Mouse (Mus musculus) liver, embryonic 14.5 days (tissue): ENCODE measurements at regions not wholly inside any gene's neighbourhood (a gene's known extent, or its start where the extent isn't known, plus 50 kb on each side); places are given as distances from the start of the nearest gene placed in this dataset.

Experiments
- ATAC-seq: fragments of 200-750 bp; cut with Nextera tagmentation; 2 replicates; pipeline ENCODE4 v1.8.0; 2017; ENCODE audit warnings: moderate number of reproducible peaks, mild to moderate bottlenecking, moderate library complexity; ENCODE audit not compliant: insufficient read depth
- DNase-seq, 3 experiments: peaks; one replicate each; pipeline ENCODE4 v3.0.0-alpha.2; 2012 to 2013; ENCODE audit warnings: low read depth in 3 of 3, low spot score in 3 of 3
- H3K27ac ChIP-seq: fragments of 300-500 bp; sonication (generic); 2 replicates; pipeline ENCODE4 v1.5.1; 2014; ENCODE audit warnings: moderate library complexity, mild to moderate bottlenecking, control low read depth, inconsistent platforms
- H3K27me3 ChIP-seq: fragments of 300-500 bp; sonication (generic); 2 replicates; pipeline ENCODE4 v1.6.1; 2014; ENCODE audit warnings: mild to moderate bottlenecking, low read length, moderate library complexity; ENCODE audit not compliant: control insufficient read depth, insufficient read depth
- H3K36me3 ChIP-seq: fragments of 300-500 bp; sonication (generic); replicated peaks from 2 replicates; pipeline ENCODE4 v1.6.1; 2014; ENCODE audit warnings: low read depth; ENCODE audit not compliant: control insufficient read depth, insufficient read depth
- H3K4me1 ChIP-seq, 2 experiments: fragments of 200-500 bp in 1 of 2; fragments of 300-500 bp in 1 of 2; sonication (generic) in 1 of 2; replicated peaks; 2 replicates each; pipeline ENCODE4 v1.6.1; 2012 to 2014; ENCODE audit warnings: antibody characterized with exemption in 1 of 2, inconsistent platforms in 1 of 2, low read length in 1 of 2; ENCODE audit not compliant: control insufficient read depth in 2 of 2, insufficient read depth in 2 of 2
- H3K4me2 ChIP-seq: fragments of 300-500 bp; sonication (generic); 2 replicates; pipeline ENCODE4 v1.6.1; 2014; ENCODE audit warnings: low read depth, mild to moderate bottlenecking, control low read depth, moderate library complexity
- H3K4me3 ChIP-seq, 2 experiments: fragments of 200-500 bp in 1 of 2; fragments of 300-500 bp in 1 of 2; sonication (generic) in 1 of 2; 2 replicates each; pipeline ENCODE4 v1.5.1; 2012 to 2014; ENCODE audit warnings: low read depth in 2 of 2, low read length in 2 of 2, mild to moderate bottlenecking in 2 of 2, control low read depth in 1 of 2, inconsistent platforms in 1 of 2, moderate library complexity in 1 of 2; ENCODE audit not compliant: insufficient read depth in 1 of 2
- H3K9ac ChIP-seq: fragments of 300-500 bp; sonication (generic); replicated peaks from 2 replicates; pipeline ENCODE4 v1.6.1; 2014; ENCODE audit warnings: mild to moderate bottlenecking, control low read depth, moderate library complexity
- H3K9me3 ChIP-seq: fragments of 300-500 bp; sonication (generic); 2 replicates; pipeline ENCODE4 v1.6.1; 2016; ENCODE audit warnings: low read length, mixed read lengths; ENCODE audit not compliant: control insufficient read depth
- CTCF ChIP-seq: IDR thresholded peaks from 2 replicates; pipeline ENCODE4 v1.5.1; 2016; ENCODE audit warnings: antibody characterized with exemption, low read depth, control low read depth
- EP300 ChIP-seq: IDR thresholded peaks from 2 replicates; pipeline ENCODE4 v1.6.1; 2016; ENCODE audit warnings: antibody characterized with exemption, low read depth
- WGBS: fragments of 180-500 bp; shearing (Covaris S2); extraction: QIAGEN DNeasy Blood & Tissue Kit; methylation state at CpG from one replicate; pipeline ENCODE4 v1.1.7; 2014; ENCODE audit not compliant: insufficient replicate concordance; 5-methylcytosine and 5-hydroxymethylcytosine counted together

- WGBS = 57% methylated on average over 5 of the region's 5 CpGs
- Histone ChIP-seq H3K9me3 (no peaks in the 10 kb centered on the region), H3K27me3 (no peaks in the 10 kb centered on the region), H3K9ac (no peak overlapping the region), H3K36me3 (no peaks in the 10 kb centered on the region), H3K4me2 (no peak overlapping the region), H3K4me3 (no peak overlapping the region), H3K27ac (no peak overlapping the region), H3K4me1 (no peaks in the 10 kb centered on the region)
- no peak for DNase-seq
- ATAC-seq = no peak
- TF ChIP-seq CTCF = no peak
- no peak for TF ChIP-seq EP300
Measured at GRCm38 (mm10) chr15:87325389-87325788, 218.7 kb upstream of the Fam19a5 start.

- no peaks in the 10 kb centered on the region for H3K27me3 ChIP-seq
- ATAC-seq (no peak), DNase-seq (no peak)
- TF ChIP-seq EP300 (no peak), CTCF (no peak)
- H3K4me3 ChIP-seq = no peak overlapping the region
- 57% methylated on average over 6 of the region's 6 CpGs for WGBS
- no peak overlapping the region for H3K4me2 ChIP-seq
- H3K4me1 ChIP-seq = no peaks in the 10 kb centered on the region
- H3K36me3 ChIP-seq = no peaks in the 10 kb centered on the region
- H3K27ac ChIP-seq = no peak overlapping the region
- no peak overlapping the region for H3K9ac ChIP-seq
- H3K9me3 ChIP-seq = no peaks in the 10 kb centered on the region
Measured at GRCm38 (mm10) chr15:87326281-87326680, 217.8 kb upstream of the Fam19a5 start.

- H3K27ac ChIP-seq = no peak overlapping the region
- H3K27me3 ChIP-seq = no peaks in the 10 kb centered on the region
- H3K4me3 ChIP-seq = no peak overlapping the region
- no peaks in the 10 kb centered on the region for H3K36me3 ChIP-seq
- H3K4me2 ChIP-seq = no peak overlapping the region
- TF ChIP-seq CTCF = no peak
- TF ChIP-seq EP300 = no peak
- WGBS = 48% methylated on average over 3 of the region's 3 CpGs
- DNase-seq (no peak), ATAC-seq (no peak)
- no peak overlapping the region for H3K9ac ChIP-seq
- no peaks in the 10 kb centered on the region for H3K4me1 ChIP-seq
- H3K9me3 ChIP-seq = no peaks in the 10 kb centered on the region; the same call in 1 of the 2 replicates
Measured at GRCm38 (mm10) chr15:87332441-87332840, 211.7 kb upstream of the Fam19a5 start.

GRCm38 (mm10) chr15:87333527-87333926 is 210.6 kb upstream of the Fam19a5 start:
- Histone ChIP-seq H3K4me1 (no peaks in the 10 kb centered on the region), H3K27ac (no peak overlapping the region), H3K4me3 (no peak overlapping the region), H3K36me3 (no peaks in the 10 kb centered on the region), H3K9ac (no peak overlapping the region), H3K9me3 (no peaks in the 10 kb centered on the region; the same call in 1 of the 2 replicates), H3K4me2 (no peak overlapping the region), H3K27me3 (no peaks in the 10 kb centered on the region)
- WGBS = 65% methylated on average over 4 of the region's 4 CpGs
- DNase-seq = no peak
- no peak for TF ChIP-seq EP300
- ATAC-seq = no peak

GRCm38 (mm10) chr15:87334430-87334829 is 209.7 kb upstream of the Fam19a5 start:
- Histone ChIP-seq H3K27me3 (no peaks in the 10 kb centered on the region), H3K4me3 (no peak overlapping the region), H3K36me3 (no peaks in the 10 kb centered on the region), H3K4me2 (no peak overlapping the region), H3K9me3 (no peaks in the 10 kb centered on the region; the same call in 1 of the 2 replicates), H3K4me1 (no peaks in the 10 kb centered on the region), H3K27ac (no peak overlapping the region), H3K9ac (no peak overlapping the region)
- no peak for DNase-seq
- 0 out of 2 replicates have a peak, but pooled peaks have one; percentile 27 for TF ChIP-seq CTCF
- no peak for TF ChIP-seq EP300
- WGBS = 45% methylated on average over 4 of the region's 4 CpGs
- ATAC-seq = no peak

- ATAC-seq (no peak), DNase-seq (no peak)
- 61% methylated on average over 4 of the region's 4 CpGs for WGBS
- no peaks in the 10 kb centered on the region for H3K27me3 ChIP-seq
- H3K27ac ChIP-seq = no peak overlapping the region
- no peak overlapping the region for H3K9ac ChIP-seq
- H3K4me3 ChIP-seq = no peak overlapping the region
- no peak overlapping the region for H3K4me2 ChIP-seq
- TF ChIP-seq EP300 (no peak), CTCF (no peak)
- no peaks in the 10 kb centered on the region for H3K4me1 ChIP-seq
- no peaks in the 10 kb centered on the region; the same call in 1 of the 2 replicates for H3K9me3 ChIP-seq
- H3K36me3 ChIP-seq = no peaks in the 10 kb centered on the region
Measured at GRCm38 (mm10) chr15:87335324-87335723, 208.8 kb upstream of the Fam19a5 start.
